Mouse (Mus musculus): ENCODE data around the gene Cadm2.

Gene Cadm2

GRCm38 (mm10) chr16:67509079-67509478, 111.6 kb downstream of the Cadm2 start:
- no peak for DNase-seq (ENCODE audit: low spot score in 2 of 2)

GRCm38 (mm10) chr16:67482542-67482941, 138.2 kb downstream of the Cadm2 start:
- DNase-seq (ENCODE audit: low spot score in 2 of 2): no peak

GRCm38 (mm10) chr16:67467041-67467440, 153.7 kb downstream of the Cadm2 start:
- no peak for DNase-seq (ENCODE audit: low spot score in 2 of 2)

GRCm38 (mm10) chr16:67436301-67436700, 184.4 kb downstream of the Cadm2 start:
- DNase-seq (ENCODE audit: low spot score in 2 of 2): no peak

GRCm38 (mm10) chr16:67425371-67425770, 195.3 kb downstream of the Cadm2 start:
- no peak for DNase-seq (ENCODE audit: low spot score in 2 of 2)

GRCm38 (mm10) chr16:67410926-67411325, 209.8 kb downstream of the Cadm2 start:
- DNase-seq (ENCODE audit: low spot score in 2 of 2): no peak

- DNase-seq (ENCODE audit: low spot score in 2 of 2): no peak
Measured at GRCm38 (mm10) chr16:67410482-67410881, 210.2 kb downstream of the Cadm2 start.

GRCm38 (mm10) chr16:67367745-67368144, 253.0 kb downstream of the Cadm2 start:
- DNase-seq (ENCODE audit: low spot score in 2 of 2): no peak

GRCm38 (mm10) chr16:67348011-67348410, 272.7 kb downstream of the Cadm2 start:
- DNase-seq (ENCODE audit: low spot score in 2 of 2): no peak

- DNase-seq (ENCODE audit: low spot score in 2 of 2): no peak
Measured at GRCm38 (mm10) chr16:67347561-67347960, 273.1 kb downstream of the Cadm2 start.

GRCm38 (mm10) chr16:67346621-67347290, 274.0 kb downstream of the Cadm2 start:
- no peak for DNase-seq (ENCODE audit: low spot score in 2 of 2)

- DNase-seq (ENCODE audit: low spot score in 2 of 2): no peak
Measured at GRCm38 (mm10) chr16:67344194-67344593, 276.5 kb downstream of the Cadm2 start.

GRCm38 (mm10) chr16:67311033-67311432, 309.7 kb downstream of the Cadm2 start:
- no peak for DNase-seq (ENCODE audit: low spot score in 2 of 2)

GRCm38 (mm10) chr16:67284664-67285063, 336.0 kb downstream of the Cadm2 start:
- no peak for DNase-seq (ENCODE audit: low spot score in 2 of 2)

- no peak for DNase-seq (ENCODE audit: low spot score in 2 of 2)
Measured at GRCm38 (mm10) chr16:67243598-67243997, 377.1 kb downstream of the Cadm2 start.

- no peak for DNase-seq (ENCODE audit: low spot score in 2 of 2)
Measured at GRCm38 (mm10) chr16:67234862-67235261, 385.8 kb downstream of the Cadm2 start.

- DNase-seq (ENCODE audit: low spot score in 2 of 2): no peak
Measured at GRCm38 (mm10) chr16:67226696-67227095, 394.0 kb downstream of the Cadm2 start.

GRCm38 (mm10) chr16:67203329-67203728, 417.4 kb downstream of the Cadm2 start:
- DNase-seq (ENCODE audit: low spot score in 2 of 2): no peak

GRCm38 (mm10) chr16:67192852-67193415, 427.8 kb downstream of the Cadm2 start:
- no peak for DNase-seq (ENCODE audit: low spot score in 2 of 2)

- DNase-seq (ENCODE audit: low spot score in 2 of 2): no peak
Measured at GRCm38 (mm10) chr16:67192395-67192794, 428.3 kb downstream of the Cadm2 start.

- DNase-seq (ENCODE audit: low spot score in 2 of 2): no peak
Measured at GRCm38 (mm10) chr16:67186322-67186721, 434.4 kb downstream of the Cadm2 start.

GRCm38 (mm10) chr16:67182958-67183357, 437.8 kb downstream of the Cadm2 start:
- DNase-seq (ENCODE audit: low spot score in 2 of 2): no peak

- no peak for DNase-seq (ENCODE audit: low spot score in 2 of 2)
Measured at GRCm38 (mm10) chr16:67175386-67175785, 445.3 kb downstream of the Cadm2 start.

All from cerebellum, postnatal 4 days (tissue).